Mouse (Mus musculus) olfactory bulb, adult 2 months (tissue): ENCODE results near the gene Sypl.

Experiments
- CTCF ChIP-seq: fragments of 200-500 bp; IDR thresholded peaks from 2 replicates; pipeline ENCODE4 v1.5.1; 2012; ENCODE audit warnings: low read depth, mild to moderate bottlenecking, low read length, moderate library complexity; ENCODE audit not compliant: insufficient read depth
- POLR2A ChIP-seq: fragments of 200-500 bp; IDR thresholded peaks from 2 replicates; pipeline ENCODE4 v1.6.1; 2012; ENCODE audit warnings: mild to moderate bottlenecking, low read depth, low read length, moderate library complexity; ENCODE audit not compliant: insufficient read depth

GRCm38 (mm10) chr12:33015103-33015502 is 61.4 kb downstream of the Sypl start:
- no peak for TF ChIP-seq CTCF
- no peak for TF ChIP-seq POLR2A
